Mouse (Mus musculus) adrenal gland, postnatal 36 days (tissue): ENCODE measurements around the gene Plin5. TPM values are rescaled to one million over a fixed set of nuclear protein-coding genes. Genes with fewer than 3 reads are reported as not detected.

Experiments
- DNase-seq, 2 experiments: peaks; one replicate each; pipeline ENCODE4 v3.0.0; 2021; ENCODE audit warnings: mixed read lengths in 1 of 2
- long read RNA-seq, 2 experiments: library from polyadenylated mRNA; stranded (forward); transcript quantifications; one replicate each; pipeline ENCODE4 v2.0.0; 2021; ENCODE audit warnings: borderline sequencing depth in 2 of 2
- total RNA-seq, 2 experiments: library from RNA; stranded (reverse); gene quantifications; 2 replicates each; pipeline ENCODE4 v1.2.3; 2021

The Plin5 gene
- 10 to 100 TPM; 36.7 to 62.1 TPM for total RNA-seq
- long read RNA-seq, experiment 1, transcript Plin5-201 (9 exons, 1,986 nt) = major isoform, 116 of 274 reads
- long read RNA-seq, experiment 1, transcript Plin5-202 (8 exons, 1,986 nt) = minor isoform, 75 of 274 reads
- long read RNA-seq, experiment 1, partial matches to known transcripts = 44 of 274 reads
- long read RNA-seq, experiment 1, other reads (novel, unspliced or antisense) = 39 of 274 reads
- long read RNA-seq, experiment 2, transcript Plin5-202 (8 exons, 1,986 nt) = minor isoform, 17 of 86 reads
- long read RNA-seq, experiment 2, transcript Plin5-201 (9 exons, 1,986 nt) = major isoform, 22 of 86 reads
- long read RNA-seq, experiment 2, partial matches to known transcripts = 28 of 86 reads
- long read RNA-seq, experiment 2, other reads (novel, unspliced or antisense) = 19 of 86 reads

- peak; percentile 91 to 94 for DNase-seq
These were observed at the start of gene Plin5 for GRCm38 (mm10) chr17:56117251-56117710. TSS of gene Plin5 (minus strand) at chr17:56117596.

GRCm38 (mm10) chr17:56165671-56166070 lies 48.3 kb upstream of the Plin5 start:
- peak in 1 of 2 experiments; percentile 14 for DNase-seq

DNA sequence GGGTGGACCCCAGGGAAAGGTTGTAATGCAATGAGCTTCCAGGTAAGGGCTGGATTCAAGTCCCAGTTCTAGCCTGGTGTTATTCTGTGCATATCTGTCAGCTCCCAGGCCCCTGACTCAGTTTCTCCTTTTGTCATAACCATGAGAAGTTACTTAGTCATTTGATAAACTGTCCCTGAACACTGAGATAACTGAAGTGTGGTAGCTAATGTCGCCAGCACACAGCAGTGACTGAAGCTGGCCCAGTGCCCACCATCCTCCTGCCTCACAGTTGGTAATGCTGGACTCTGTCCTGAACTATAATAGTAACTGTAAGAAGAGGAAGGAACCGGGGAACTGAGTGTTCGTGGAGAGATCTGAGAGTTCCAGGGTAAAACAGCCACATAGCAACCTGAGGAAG lies 47.1 kb upstream of the Plin5 start:
- DNase-seq = no peak

- DNase-seq = peak in 1 of 2 experiments; percentile 45
These were observed 46.2 kb upstream of the Plin5 start for GRCm38 (mm10) chr17:56163523-56164102.

- DNase-seq = peak; percentile 98
These were observed 44.9 kb upstream of the Plin5 start, which contains the start of gene Tnfaip8l1 for GRCm38 (mm10) chr17:56162231-56162774. TSS of gene Tnfaip8l1 (plus strand) at chr17:56162477.

DNA sequence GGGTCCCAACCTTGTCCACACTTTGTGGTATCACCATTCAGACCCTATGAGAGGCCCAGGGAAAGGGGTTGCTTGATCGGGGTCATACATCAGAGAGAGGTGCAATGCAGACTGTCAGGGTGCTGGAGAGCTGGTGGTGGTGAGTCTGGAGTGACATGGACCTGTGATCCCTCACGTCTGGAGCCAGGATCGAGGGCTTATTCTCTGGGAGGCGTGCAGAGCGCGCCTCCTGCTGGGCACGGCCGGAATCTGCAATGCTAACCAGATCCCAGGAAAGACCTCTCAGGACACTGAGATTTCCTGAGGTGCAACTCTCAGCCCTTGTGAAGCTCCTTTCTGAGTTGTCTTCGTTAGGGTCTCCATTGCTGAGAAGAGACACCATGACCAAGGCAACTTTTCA lies 42.3 kb upstream of the Plin5 start:
- DNase-seq = peak; percentile 68 to 78

GRCm38 (mm10) chr17:56153643-56154042 lies 36.2 kb upstream of the Plin5 start:
- peak; percentile 87 to 89 for DNase-seq

DNA sequence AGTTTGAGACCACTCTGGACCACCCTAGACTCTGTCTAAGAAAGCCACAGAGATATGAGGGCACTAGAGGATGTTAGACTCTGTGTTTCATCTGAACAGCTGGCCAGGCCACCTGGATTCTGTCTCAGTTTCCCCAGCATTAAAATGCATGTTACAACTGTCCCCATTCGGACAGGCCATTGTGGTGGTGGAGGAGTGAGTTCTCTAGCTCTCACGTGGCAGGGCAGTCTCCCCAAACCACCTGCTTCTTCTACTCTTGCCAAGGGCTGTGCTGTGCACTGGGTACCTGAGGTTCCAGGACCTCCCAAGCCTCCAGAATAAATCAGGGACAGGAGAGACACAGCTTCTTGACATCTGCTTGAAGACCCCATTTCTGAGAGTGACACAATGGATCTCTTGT lies 32.5 kb upstream of the Plin5 start:
- DNase-seq = no peak

- DNase-seq = no peak
These were observed 31.6 kb upstream of the Plin5 start for GRCm38 (mm10) chr17:56148790-56149618.

GRCm38 (mm10) chr17:56148280-56148679 lies 30.9 kb upstream of the Plin5 start:
- no peak for DNase-seq

- no peak for DNase-seq
These were observed 30.0 kb upstream of the Plin5 start for GRCm38 (mm10) chr17:56147420-56147819.

- no peak for DNase-seq
These were observed 28.7 kb upstream of the Plin5 start for GRCm38 (mm10) chr17:56146131-56146530.

GRCm38 (mm10) chr17:56144546-56144945 lies 27.1 kb upstream of the Plin5 start:
- no peak for DNase-seq

DNA sequence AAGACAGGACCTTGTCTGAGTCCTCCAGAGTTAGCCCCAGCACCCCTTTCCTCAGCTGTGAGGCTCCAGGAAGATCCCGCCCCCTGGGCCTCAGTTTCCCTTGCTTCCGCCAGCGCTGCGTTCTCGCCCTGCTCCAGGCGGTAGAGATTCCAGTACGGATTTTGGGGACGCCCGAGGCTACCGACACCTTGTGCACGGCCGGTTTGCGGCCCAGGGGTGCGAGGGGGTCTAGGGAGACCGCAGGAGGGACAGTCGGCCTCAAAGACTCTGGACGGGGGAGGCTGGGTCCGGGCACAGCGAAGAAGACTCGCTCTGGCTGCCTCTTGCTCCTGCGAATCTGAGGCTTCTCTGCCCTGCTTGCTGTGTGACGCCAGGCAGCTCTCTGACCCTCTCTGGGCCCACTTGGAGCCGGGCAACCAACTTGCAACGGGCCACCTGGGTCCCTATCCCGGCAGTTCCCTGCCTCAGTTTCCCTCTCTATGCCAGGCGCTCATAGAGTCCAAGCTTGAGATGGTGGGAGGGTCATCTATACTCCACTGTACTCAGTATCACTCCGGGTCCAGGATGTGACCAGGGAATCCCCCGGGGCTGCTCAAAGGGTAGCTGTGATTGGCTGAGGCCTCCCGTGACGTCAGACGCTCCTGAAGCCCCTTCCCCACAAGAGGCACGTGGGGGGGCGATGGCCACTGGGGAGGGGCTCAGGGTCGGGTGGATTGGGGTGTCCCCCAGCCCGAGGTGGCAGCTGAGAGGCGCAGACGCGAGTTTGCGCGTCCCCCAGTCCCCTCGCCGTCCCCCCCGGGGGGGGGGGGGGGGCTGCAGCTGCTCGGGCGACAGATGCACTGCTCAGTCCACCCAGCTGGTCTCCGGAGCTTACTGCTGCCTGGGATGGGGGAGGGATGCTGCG lies 24.6 kb upstream of the Plin5 start:
- peak in 1 of 2 experiments; percentile 57 for DNase-seq

GRCm38 (mm10) chr17:56139858-56140595 lies 22.6 kb upstream of the Plin5 start, which contains the start of gene Sema6b:
TSS of gene Sema6b (minus strand) at chr17:56140343.
- DNase-seq = peak; percentile 74 to 79

GRCm38 (mm10) chr17:56139355-56139754 lies 22.0 kb upstream of the Plin5 start:
- no peak for DNase-seq

- DNase-seq = no peak
These were observed 20.6 kb upstream of the Plin5 start for GRCm38 (mm10) chr17:56137839-56138613.

- DNase-seq = no peak
These were observed 19.2 kb upstream of the Plin5 start for GRCm38 (mm10) chr17:56136558-56136957.

- DNase-seq = peak; percentile 78 to 88
These were observed 17.1 kb upstream of the Plin5 start for GRCm38 (mm10) chr17:56134463-56134971.
